Mouse (Mus musculus) kidney, embryonic 16.5 days (tissue): Measurements from ENCODE around the gene Stk19. TPM values are rescaled to one million over a fixed set of nuclear protein-coding genes. Genes with fewer than 3 reads are reported as not detected.
"Not testable (repeated sequence)": the region's sequence is repeated elsewhere in the genome, so short reads cannot be mapped to it uniquely, and the experiment has no call there.

Experiments
- ATAC-seq: fragments of 200-750 bp; cut with Nextera tagmentation; 2 replicates; pipeline ENCODE4 v1.8.0; 2017; ENCODE audit warnings: moderate TSS enrichment; ENCODE audit not compliant: low FRiP score, low TSS enrichment
- H3K27ac ChIP-seq: fragments of 300-500 bp; sonication (generic); 2 replicates; pipeline ENCODE4 v1.5.1; 2014; ENCODE audit warnings: low read length
- H3K27me3 ChIP-seq: fragments of 300-500 bp; sonication (generic); 2 replicates; pipeline ENCODE4 v1.6.1; 2014; ENCODE audit warnings: low read length, control low read depth, mixed read lengths; ENCODE audit not compliant: insufficient read depth
- H3K36me3 ChIP-seq: fragments of 300-500 bp; sonication (generic); 2 replicates; pipeline ENCODE4 v1.6.1; 2014; ENCODE audit warnings: low read length, control low read depth, mixed read lengths; ENCODE audit not compliant: insufficient read depth
- H3K4me1 ChIP-seq: fragments of 300-500 bp; sonication (generic); 2 replicates; pipeline ENCODE4 v1.6.1; 2014; ENCODE audit warnings: low read length, control low read depth, mixed read lengths; ENCODE audit not compliant: insufficient read depth
- H3K4me2 ChIP-seq: fragments of 300-500 bp; sonication (generic); replicated peaks from 2 replicates; pipeline ENCODE4 v1.6.1; 2014; ENCODE audit warnings: low read depth, low read length
- H3K4me3 ChIP-seq: fragments of 300-500 bp; sonication (generic); 2 replicates; pipeline ENCODE4 v1.5.1; 2014; ENCODE audit warnings: mild to moderate bottlenecking, low read length
- H3K9ac ChIP-seq: fragments of 300-500 bp; sonication (generic); replicated peaks from 2 replicates; pipeline ENCODE4 v1.6.1; 2014; ENCODE audit warnings: low read length
- H3K9me3 ChIP-seq: fragments of 300-500 bp; sonication (generic); 2 replicates; pipeline ENCODE4 v1.6.1; 2016; ENCODE audit warnings: low read length, control low read depth
- WGBS: fragments of 180-500 bp; shearing (Covaris S2); extraction: QIAGEN DNeasy Blood & Tissue Kit; methylation state at CpG from one replicate; pipeline ENCODE4 v1.1.7; 2014; 5-methylcytosine and 5-hydroxymethylcytosine counted together
- polyA plus RNA-seq: library from polyadenylated mRNA; unstranded; fragments of >200 nt; fragmentation: Nextera tagmentation; extraction: Ambion mirVana; gene quantifications from 2 replicates; pipeline ENCODE4 v1.2.1, GENCODE M21; 2015

Gene Stk19
- polyA plus RNA-seq, 1 experiment from 2014 or later = 31.7 TPM

- not testable (repeated sequence) for H3K4me1 ChIP-seq, H3K36me3 ChIP-seq, H3K9me3 ChIP-seq, H3K27ac ChIP-seq, H3K27me3 ChIP-seq, H3K4me2 ChIP-seq, ATAC-seq, H3K9ac ChIP-seq, H3K4me3 ChIP-seq
- WGBS = 96% methylated on average over 14 of the region's 16 CpGs
Observed at GRCm38 (mm10) chr17:34800781-34801305, 35.9 kb downstream of the Stk19 start.

- H3K9me3 ChIP-seq = no peaks in the 10 kb centered on the region
- no peak for ATAC-seq
- no peaks in the 10 kb centered on the region for H3K36me3 ChIP-seq
- H3K4me3 ChIP-seq = no peak overlapping the region
- no peak overlapping the region for H3K27ac ChIP-seq
- no peak overlapping the region for H3K9ac ChIP-seq
- WGBS = 87% methylated on average over 4 of the region's 4 CpGs
- no peak overlapping the region for H3K4me2 ChIP-seq
- no peaks in the 10 kb centered on the region for H3K27me3 ChIP-seq
- no peaks in the 10 kb centered on the region for H3K4me1 ChIP-seq
Observed at GRCm38 (mm10) chr17:34799531-34799925, 37.2 kb downstream of the Stk19 start.

- Histone ChIP-seq H3K9ac (no peak overlapping the region), H3K27ac (no peak overlapping the region), H3K36me3 (no peaks in the 10 kb centered on the region), H3K4me2 (no peak overlapping the region), H3K4me1 (no peaks in the 10 kb centered on the region), H3K4me3 (no peak overlapping the region), H3K9me3 (no peaks in the 10 kb centered on the region), H3K27me3 (no peaks in the 10 kb centered on the region)
- 91% methylated on average over 15 of the region's 17 CpGs for WGBS
- no peak for ATAC-seq
Observed at GRCm38 (mm10) chr17:34798866-34799530, 37.7 kb downstream of the Stk19 start.

DNA sequence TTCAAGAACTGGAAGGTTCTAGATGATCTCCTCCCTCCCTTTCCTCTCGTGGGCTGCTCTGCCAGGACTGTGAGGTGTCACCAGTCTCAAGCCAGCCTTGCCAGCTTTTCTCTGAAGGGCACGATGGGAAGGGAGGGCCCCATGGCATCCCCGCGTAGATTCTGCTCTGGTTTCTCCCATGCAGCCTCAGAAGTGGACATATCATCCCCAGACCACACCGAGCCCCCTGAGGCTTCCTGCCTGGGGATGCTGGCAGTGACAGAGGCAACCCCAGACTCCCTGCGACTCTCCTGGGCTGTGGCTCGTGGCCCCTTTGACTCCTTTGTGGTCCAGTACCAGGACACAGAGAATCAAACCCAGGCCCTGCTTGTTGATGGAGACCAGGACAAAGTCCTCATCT lies 38.7 kb downstream of the Stk19 start:
- H3K27ac ChIP-seq, ATAC-seq, H3K9ac ChIP-seq, H3K27me3 ChIP-seq, H3K9me3 ChIP-seq, H3K36me3 ChIP-seq, H3K4me1 ChIP-seq, H3K4me2 ChIP-seq, H3K4me3 ChIP-seq: not testable (repeated sequence)
- WGBS = 82% methylated on average over 6 of the region's 7 CpGs

DNA sequence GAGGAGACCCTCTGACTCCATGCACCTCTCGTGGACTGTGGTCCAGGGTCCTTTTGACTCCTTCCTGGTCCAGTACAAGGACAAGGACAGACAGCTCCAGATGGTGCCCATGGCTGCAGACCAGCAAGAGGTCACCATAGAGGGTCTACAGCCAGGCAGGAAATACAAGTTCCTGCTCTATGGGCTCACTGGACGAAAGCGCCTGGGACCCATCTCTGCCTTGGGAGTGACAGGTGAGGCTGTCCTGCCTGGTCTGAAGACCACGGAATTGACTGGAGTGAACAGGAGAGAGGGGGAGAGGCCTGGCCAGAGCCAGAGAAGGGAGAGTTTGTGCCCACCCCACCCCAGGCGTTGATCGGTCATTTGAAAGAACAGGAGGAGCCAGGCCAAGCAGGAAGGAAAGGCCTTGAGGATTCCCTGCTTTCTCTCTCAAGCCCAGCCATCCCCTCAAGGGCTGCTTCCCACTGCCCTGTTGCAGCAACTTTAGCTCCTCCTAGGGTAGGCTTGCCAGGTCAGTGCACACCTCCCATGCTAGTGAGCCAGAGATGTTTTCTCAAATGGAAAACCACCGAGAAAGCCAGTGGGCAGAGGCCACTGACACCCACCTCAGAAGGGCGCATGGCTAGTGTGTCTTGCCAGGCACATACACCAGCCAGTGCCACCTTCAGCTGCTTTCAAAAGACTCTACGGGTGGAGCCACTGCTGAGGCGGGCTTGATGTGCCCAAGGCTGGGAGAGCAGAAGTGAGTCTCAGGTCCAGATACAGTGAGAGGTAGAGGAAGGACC lies 39.3 kb downstream of the Stk19 start:
- not testable (repeated sequence) for H3K9me3 ChIP-seq, H3K4me2 ChIP-seq, H3K27ac ChIP-seq, H3K27me3 ChIP-seq, H3K36me3 ChIP-seq, ATAC-seq, H3K4me1 ChIP-seq, H3K4me3 ChIP-seq, H3K9ac ChIP-seq
- WGBS = 82% methylated on average over 10 of the region's 10 CpGs

DNA sequence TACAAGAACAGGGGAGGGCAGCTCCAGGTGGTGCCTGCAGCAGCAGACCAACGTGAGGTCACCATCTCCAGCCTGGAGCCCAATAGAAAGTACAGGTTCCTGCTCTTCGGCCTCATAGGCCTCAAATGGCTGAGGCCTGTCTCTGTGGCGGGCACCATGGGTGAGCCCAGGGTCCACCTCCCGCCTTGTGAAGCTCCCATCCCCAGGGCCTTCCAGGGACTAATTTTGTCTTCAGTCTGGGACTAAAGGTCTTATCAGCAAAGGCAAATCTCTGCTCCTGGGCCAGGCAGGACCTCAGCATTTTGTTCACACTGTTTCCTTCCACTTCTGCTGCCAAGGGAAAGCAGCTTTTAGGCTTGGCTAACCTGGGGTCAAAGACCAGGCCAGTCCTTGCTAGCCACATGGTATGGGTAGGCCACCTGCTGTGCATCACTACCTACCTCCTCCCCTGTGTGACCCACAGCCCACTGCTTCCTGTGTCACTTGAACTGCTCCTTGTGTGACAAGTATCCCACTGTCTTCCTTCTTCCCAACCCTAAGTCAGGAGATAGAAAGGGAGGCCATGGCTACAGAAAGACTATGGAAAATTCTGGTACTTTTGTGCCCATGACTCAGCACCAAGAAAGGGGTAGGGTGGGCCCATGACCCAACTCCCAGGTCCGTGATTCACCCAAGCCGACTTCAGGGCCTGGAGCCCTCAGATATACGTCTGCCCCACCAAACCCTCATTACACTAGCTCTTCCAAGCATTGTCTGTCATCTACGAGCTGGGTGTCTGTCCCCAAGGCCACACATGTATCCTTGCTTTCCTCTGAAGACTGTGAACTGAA lies 40.2 kb downstream of the Stk19 start:
- Histone ChIP-seq H3K27ac (no peak overlapping the region), H3K27me3 (no peaks in the 10 kb centered on the region), H3K4me3 (no peak overlapping the region), H3K9me3 (0 out of 2 replicates have a peak, but pooled peaks cover 4% of the 10 kb centered on the region), H3K4me2 (no peak overlapping the region), H3K9ac (no peak overlapping the region), H3K36me3 (no peaks in the 10 kb centered on the region), H3K4me1 (no peaks in the 10 kb centered on the region)
- 86% methylated on average over 8 of the region's 8 CpGs for WGBS
- no peak for ATAC-seq

GRCm38 (mm10) chr17:34795633-34796032 lies 41.1 kb downstream of the Stk19 start:
- no peak for ATAC-seq
- Histone ChIP-seq H3K9ac (no peak overlapping the region), H3K4me1 (no peaks in the 10 kb centered on the region), H3K27ac (no peak overlapping the region), H3K4me3 (no peak overlapping the region), H3K4me2 (no peak overlapping the region), H3K36me3 (no peaks in the 10 kb centered on the region), H3K27me3 (no peaks in the 10 kb centered on the region), H3K9me3 (0 out of 2 replicates have a peak, but pooled peaks cover 4% of the 10 kb centered on the region)
- 70% methylated on average over 9 of the region's 9 CpGs for WGBS

- no peak overlapping the region for H3K9ac ChIP-seq
- no peaks in the 10 kb centered on the region for H3K27me3 ChIP-seq
- 88% methylated on average over 10 of the region's 10 CpGs for WGBS
- no peaks in the 10 kb centered on the region for H3K36me3 ChIP-seq
- H3K9me3 ChIP-seq = 0 out of 2 replicates have a peak, but pooled peaks cover 4% of the 10 kb centered on the region
- ATAC-seq = no peak
- H3K4me1 ChIP-seq = no peaks in the 10 kb centered on the region
- no peak overlapping the region for H3K27ac ChIP-seq
- H3K4me3 ChIP-seq = no peak overlapping the region
- no peak overlapping the region for H3K4me2 ChIP-seq
Observed at GRCm38 (mm10) chr17:34795016-34795415, 41.7 kb downstream of the Stk19 start.

- H3K9me3 ChIP-seq = peaks cover 7% of the 10 kb centered on the region
- H3K27ac ChIP-seq = no peak overlapping the region
- H3K4me3 ChIP-seq = no peak overlapping the region
- H3K4me1 ChIP-seq = no peaks in the 10 kb centered on the region
- H3K36me3 ChIP-seq = no peaks in the 10 kb centered on the region
- no peaks in the 10 kb centered on the region for H3K27me3 ChIP-seq
- H3K4me2 ChIP-seq = no peak overlapping the region
- 69% methylated on average over 9 of the region's 9 CpGs for WGBS
- ATAC-seq = no peak
- H3K9ac ChIP-seq = no peak overlapping the region
Observed at GRCm38 (mm10) chr17:34777680-34778325, 58.9 kb downstream of the Stk19 start.
